Mouse (Mus musculus) CH12.LX (cell line): ENCODE measurements around the gene Pdpk1.

Experiments
- CTCF ChIP-seq, 2 experiments: IDR thresholded peaks in 1 of 2; conservative IDR thresholded peaks in 1 of 2; 2 replicates each; pipeline ENCODE4 v1.5.1; 2011 to 2012; ENCODE audit warnings: low read depth in 2 of 2, low read length in 2 of 2, improper control_type of control experiment in 1 of 2, inconsistent platforms in 1 of 2, mild to moderate bottlenecking in 1 of 2, moderate library complexity in 1 of 2
- HCFC1 ChIP-seq: IDR thresholded peaks from 2 replicates; pipeline ENCODE4 v1.6.1; 2012; ENCODE audit warnings: low read depth, mild to moderate bottlenecking, inconsistent platforms, low read length, improper control_type of control experiment
- JUND ChIP-seq: conservative IDR thresholded peaks from 2 replicates; pipeline ENCODE4 v1.6.1; 2011; ENCODE audit warnings: low read depth, low read length, improper control_type of control experiment
- MAZ ChIP-seq: IDR thresholded peaks from 2 replicates; pipeline ENCODE4 v1.6.1; 2012; ENCODE audit warnings: low read depth, mild to moderate bottlenecking, inconsistent platforms, low read length, improper control_type of control experiment, moderate library complexity
- MEF2A ChIP-seq: IDR thresholded peaks from 2 replicates; pipeline ENCODE4 v1.6.1; 2014; ENCODE audit warnings: low read depth, mild to moderate bottlenecking, inconsistent platforms, low read length, improper control_type of control experiment, borderline replicate concordance
- NELFE ChIP-seq: IDR thresholded peaks from 2 replicates; pipeline ENCODE4 v1.6.1; 2011; ENCODE audit warnings: low read depth, low read length, improper control_type of control experiment
- NRF1 ChIP-seq: IDR thresholded peaks from 2 replicates; pipeline ENCODE4 v1.6.1; 2014; ENCODE audit warnings: low read depth, mild to moderate bottlenecking, inconsistent platforms, low read length, improper control_type of control experiment, moderate library complexity
- POLR2A ChIP-seq: IDR thresholded peaks from 2 replicates; pipeline ENCODE4 v1.6.1; 2011; ENCODE audit warnings: low read depth, mild to moderate bottlenecking, improper control_type of control experiment, low read length
- POLR2AphosphoS2 ChIP-seq: IDR thresholded peaks from 2 replicates; pipeline ENCODE4 v1.6.1; 2011; ENCODE audit warnings: low read depth, low read length, improper control_type of control experiment
- TBP ChIP-seq: conservative IDR thresholded peaks from 2 replicates; pipeline ENCODE4 v1.6.1; 2011; ENCODE audit warnings: low read depth, low read length, improper control_type of control experiment
- USF1 ChIP-seq: IDR thresholded peaks from 2 replicates; pipeline ENCODE4 v1.6.1; 2014; ENCODE audit warnings: low read depth, mild to moderate bottlenecking, inconsistent platforms, low read length, improper control_type of control experiment

DNA sequence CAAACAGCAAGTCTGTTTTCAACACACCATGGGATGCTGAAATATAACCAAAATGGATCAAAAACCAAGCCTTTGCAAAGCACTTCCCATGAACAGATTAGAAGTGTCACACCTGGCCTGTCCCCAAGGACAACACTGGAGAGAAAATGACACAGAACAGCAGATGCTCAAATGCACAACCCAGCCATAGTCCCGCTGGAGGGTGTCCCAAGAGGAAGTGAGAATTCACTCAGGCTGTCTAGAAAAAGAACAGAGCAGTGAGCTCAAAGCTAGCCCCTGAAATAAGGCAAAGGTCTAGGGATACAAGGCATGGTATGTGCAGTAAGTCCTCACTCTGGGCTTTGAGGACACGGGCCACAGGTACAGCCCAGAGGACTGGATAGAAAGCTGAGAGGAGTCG is 81.2 kb downstream of the Pdpk1 start:
- TF ChIP-seq CTCF (conservative IDR thresholded peaks at IDR 0.05 in 1 of 2, IDR thresholded peaks at IDR 0.05 in 1 of 2; ENCODE audit: low read depth in 2 of 2, low read length in 2 of 2): no peak
- no peak for TF ChIP-seq NELFE
- no peak for TF ChIP-seq HCFC1
- no peak for TF ChIP-seq MEF2A
- 0 out of 2 replicates have a peak, but pooled peaks have one; percentile 21 for TF ChIP-seq JUND
- TF ChIP-seq MAZ: no peak
- TF ChIP-seq NRF1: no peak
- TF ChIP-seq POLR2A: no peak
- no peak for TF ChIP-seq USF1
- TF ChIP-seq TBP: no peak
- no peak for TF ChIP-seq POLR2AphosphoS2
